Comparison of ENCODE assay signal across 27 mouse cellular contexts in the genomic region with DNA sequence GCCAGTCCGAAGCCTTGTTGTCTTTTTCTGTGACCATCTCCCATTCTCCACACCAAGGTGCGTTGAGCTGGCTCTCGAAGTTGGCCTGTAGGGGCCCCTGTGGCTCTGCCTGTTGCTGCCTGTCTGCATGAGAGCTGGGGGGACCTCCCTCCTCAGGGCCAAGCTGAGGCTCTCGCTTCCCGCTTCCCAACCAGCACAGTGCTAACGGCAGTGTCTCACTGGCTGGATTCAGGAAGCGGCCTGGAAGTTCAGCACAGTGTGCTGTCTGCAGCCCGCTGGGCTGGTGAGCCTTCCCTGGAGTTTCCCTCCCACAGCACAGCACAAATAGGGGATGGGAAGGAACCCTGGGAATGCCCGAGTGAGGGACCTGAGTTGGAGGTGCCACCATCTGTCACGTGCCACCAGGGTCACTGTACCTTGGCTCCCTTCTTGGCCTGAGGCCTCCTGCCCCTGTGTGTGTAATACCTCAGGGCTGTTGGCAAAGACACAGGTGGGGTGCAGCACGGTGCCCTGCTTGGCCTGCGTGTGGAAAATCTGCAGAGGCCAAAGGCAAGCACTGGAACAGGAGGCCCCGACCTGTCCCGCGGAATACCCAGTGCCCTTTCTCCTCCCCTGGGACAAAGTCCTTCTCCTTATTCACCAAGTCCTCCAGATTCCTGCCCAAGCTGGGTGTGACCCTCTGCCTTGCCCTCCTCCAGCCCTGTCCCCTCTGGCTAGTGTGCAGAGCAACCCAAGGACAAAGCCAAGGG. TPM values are rescaled to one million over a fixed set of nuclear protein-coding genes. Genes with fewer than 3 reads are reported as not detected.
A peak's percentile ranks its signal among the peaks of the same experiment; 100 is the strongest.
DNase-seq lines count a peak whose midpoint lies in the region; ATAC-seq and TF ChIP-seq lines count a peak whose summit lies in the region.
"Had no signal": no experiment of that assay in that cellular context is flagged by ENCODE, and none has a peak within 500 bp of the region (broad histone marks: within the 10 kb centered on the region; RNA-seq: fewer than 3 reads in every experiment).

No protein-coding gene starts in this region.

- H3K4me3 ChIP-seq in intestine, embryonic 16.5 days (ENCODE audit: low read length) = no peak overlapping the region
- H3K4me3 ChIP-seq in layer of hippocampus, adult 2 months = no peak overlapping the region
- no peak overlapping the region for H3K4me3 ChIP-seq in forebrain, embryonic 13.5 days
- H3K4me3 ChIP-seq: forebrain, embryonic 15.5 days; heart, embryonic 15.5 days; midbrain, embryonic 10.5 days; myocyte; neural tube, embryonic 13.5 days had no signal

- H3K9ac ChIP-seq in intestine, embryonic 16.5 days (ENCODE audit: low read depth, low read length) = peak overlapping the region; percentile 48; the same call in 1 of the 2 replicates
- no peak overlapping the region for H3K9ac ChIP-seq in forebrain, embryonic 13.5 days
- H3K9ac ChIP-seq: forebrain, embryonic 15.5 days; heart, embryonic 15.5 days; neural tube, embryonic 13.5 days had no signal

- no peaks in the 10 kb centered on the region for H3K27me3 ChIP-seq in intestine, embryonic 16.5 days (replicated peaks; ENCODE audit: control insufficient read depth, insufficient read depth, low read length)
- H3K27me3 ChIP-seq in forebrain, embryonic 13.5 days = no peaks in the 10 kb centered on the region
- H3K27me3 ChIP-seq: forebrain, embryonic 15.5 days; heart, embryonic 15.5 days; neural tube, embryonic 13.5 days had no signal

- no peak for TF ChIP-seq CTCF in layer of hippocampus, adult 2 months (conservative IDR thresholded peaks at IDR 0.05)

- ATAC-seq in intestine, embryonic 16.5 days = peak; percentile 78
- no peak for ATAC-seq in forebrain, embryonic 13.5 days
- ATAC-seq: CD4-positive, CD25-positive, alpha-beta regulatory T cell, adult 4 months; forebrain, embryonic 15.5 days; hindbrain, embryonic 16.5 days; midbrain, embryonic 16.5 days had no signal

- no peak overlapping the region; the same call in 1 of the 2 replicates for H3K4me2 ChIP-seq in intestine, embryonic 16.5 days (ENCODE audit: low read depth, low read length)
- H3K4me2 ChIP-seq in forebrain, embryonic 13.5 days = no peak overlapping the region
- H3K4me2 ChIP-seq: forebrain, embryonic 15.5 days; heart, embryonic 15.5 days; liver, embryonic 11.5 days; neural tube, embryonic 13.5 days had no signal

- no peaks in the 10 kb centered on the region for H3K9me3 ChIP-seq in intestine, embryonic 16.5 days (ENCODE audit: control insufficient read depth, low read length)
- no peaks in the 10 kb centered on the region for H3K9me3 ChIP-seq in forebrain, embryonic 13.5 days (replicated peaks)
- H3K9me3 ChIP-seq: forebrain, embryonic 15.5 days; heart, embryonic 15.5 days; midbrain, embryonic 10.5 days; neural tube, embryonic 13.5 days had no signal

- DNase-seq in adrenal gland, postnatal 14 days = peak; percentile 63
- no peak for DNase-seq in adrenal gland, adult 18-20 months (ENCODE audit: low spot score in 2 of 2)
- DNase-seq in kidney, adult 8-10 months = peak; percentile 85 to 89
- peak; percentile 59 for DNase-seq in kidney, postnatal 10 days
- no peak for DNase-seq in layer of hippocampus, adult 2 months (ENCODE audit: low spot score in 2 of 2)
- no peak for DNase-seq in right cerebral cortex, postnatal 25 days
- DNase-seq: cerebellum, adult 8-10 months; gastrocnemius, postnatal 25 days; heart, postnatal 36 days; lung, adult 18-20 months; lung, postnatal 10 days; retina, postnatal 1 day; right cerebral cortex, postnatal 4 days; thymus, adult 2 months had no signal

- no peaks in the 10 kb centered on the region for H3K36me3 ChIP-seq in intestine, embryonic 16.5 days (ENCODE audit: control insufficient read depth, insufficient read depth, low read length)
- H3K36me3 ChIP-seq in forebrain, embryonic 13.5 days (ENCODE audit: poor library complexity, severe bottlenecking) = peaks cover 98% of the 10 kb centered on the region

- H3K4me1 ChIP-seq in intestine, embryonic 16.5 days (ENCODE audit: control insufficient read depth, insufficient read depth, low read length) = no peaks in the 10 kb centered on the region
- H3K4me1 ChIP-seq in forebrain, embryonic 13.5 days = no peaks in the 10 kb centered on the region
- H3K4me1 ChIP-seq: forebrain, embryonic 15.5 days; heart, embryonic 15.5 days; midbrain, embryonic 10.5 days; neural tube, embryonic 13.5 days had no signal

- WGBS in intestine, embryonic 16.5 days = 70% methylated on average over 15 of the region's 15 CpGs
- WGBS in forebrain, embryonic 13.5 days = 88% methylated on average over 15 of the region's 15 CpGs

- H3K27ac ChIP-seq in intestine, embryonic 16.5 days (ENCODE audit: low read length) = peak overlapping the region; percentile 68
- no peak overlapping the region for H3K27ac ChIP-seq in layer of hippocampus, adult 2 months
- H3K27ac ChIP-seq in forebrain, embryonic 13.5 days = no peak overlapping the region
- H3K27ac ChIP-seq: forebrain, embryonic 15.5 days; heart, embryonic 15.5 days; midbrain, embryonic 10.5 days; neural tube, embryonic 13.5 days had no signal

RNA-seq across cellular contexts. Expression of a gene that starts 18.9 kb away (rescaled TPM):
- 12.3 and 13.7 TPM in 2 replicates for total RNA-seq in adrenal gland, postnatal 14 days (2021)
- 10 to 100 TPM; 10.8 to 11.4 TPM for total RNA-seq in adrenal gland, adult 18-20 months (2021)
- polyA plus RNA-seq in intestine, embryonic 16.5 days (2015; fragmentation: Nextera tagmentation; extraction: Ambion mirVana) = 27.2 and 29.8 TPM in 2 replicates
- 10 to 100 TPM; 12.3 to 12.4 TPM for total RNA-seq in layer of hippocampus, adult 2 months (2021)
- 13.7 and 17.1 TPM in 2 replicates for polyA plus RNA-seq in forebrain, embryonic 13.5 days (2015; fragmentation: Nextera tagmentation; extraction: Ambion mirVana)

RNA-seq across cellular contexts. Expression of a gene that starts 28.0 kb away (rescaled TPM):
- total RNA-seq in adrenal gland, postnatal 14 days (2021) = 9.4 and 16.2 TPM in 2 replicates
- total RNA-seq in adrenal gland, adult 18-20 months (2021) = 10 to 100 TPM; 12.1 to 14.3 TPM
- 30.0 TPM in 2 replicates for polyA plus RNA-seq in intestine, embryonic 16.5 days (2015; fragmentation: Nextera tagmentation; extraction: Ambion mirVana)
- total RNA-seq in layer of hippocampus, adult 2 months (2021) = 10 to 100 TPM; 37.3 to 38.6 TPM
- 96.9 and 104 TPM in 2 replicates for polyA plus RNA-seq in forebrain, embryonic 13.5 days (2015; fragmentation: Nextera tagmentation; extraction: Ambion mirVana)

RNA-seq across cellular contexts. Expression of a gene that starts 41.0 kb away (rescaled TPM):
- total RNA-seq in adrenal gland, postnatal 14 days (2021) = 0.37 and 0.75 TPM in 2 replicates
- total RNA-seq in adrenal gland, adult 18-20 months (2021) = under 1 TPM; 0.46 to 0.83 TPM
- 0.15 and 0.18 TPM in 2 replicates for polyA plus RNA-seq in intestine, embryonic 16.5 days (2015; fragmentation: Nextera tagmentation; extraction: Ambion mirVana)
- total RNA-seq in layer of hippocampus, adult 2 months (2021) = under 1 TPM; 0.39 to 0.59 TPM
- polyA plus RNA-seq in forebrain, embryonic 13.5 days (2015; fragmentation: Nextera tagmentation; extraction: Ambion mirVana) = 0.06 TPM in 1 of 2 replicates, not detected in the other
- polyA plus RNA-seq: embryonic facial prominence, embryonic 14.5 days; forebrain, embryonic 15.5 days; limb, embryonic 11.5 days; myocyte had no signal

RNA-seq across cellular contexts. Expression of a gene that starts 56.4 kb away (rescaled TPM):
- total RNA-seq in adrenal gland, postnatal 14 days (2021) = 3.3 and 5.5 TPM in 2 replicates
- 10 to 100 TPM in 1 of 2 experiments, 1 to 10 TPM in 1; 7.0 to 13.1 TPM for total RNA-seq in adrenal gland, adult 18-20 months (2021)
- 1.9 and 2.4 TPM in 2 replicates for polyA plus RNA-seq in intestine, embryonic 16.5 days (2015; fragmentation: Nextera tagmentation; extraction: Ambion mirVana)
- total RNA-seq in layer of hippocampus, adult 2 months (2021) = 1 to 10 TPM in 1 of 2 experiments, under 1 TPM in 1; 0.90 to 2.6 TPM
- 0.57 and 1.2 TPM in 2 replicates for polyA plus RNA-seq in forebrain, embryonic 13.5 days (2015; fragmentation: Nextera tagmentation; extraction: Ambion mirVana)
- polyA plus RNA-seq: CD4-positive, CD25-positive, alpha-beta regulatory T cell, adult 4 months; myocyte had no signal

Comparison
In these comparisons a context has a peak if more than half of its experiments do, and no peak if none do; other contexts are left out.
1. DNase-seq: peak in adrenal gland, postnatal 14 days (single experiment), kidney, adult 8-10 months (2 of 2) and kidney, postnatal 10 days (single experiment); none in adrenal gland, adult 18-20 months (0 of 2), layer of hippocampus, adult 2 months (0 of 2) and right cerebral cortex, postnatal 25 days (single experiment).